Mouse (Mus musculus): Measurements from ENCODE around the gene Thsd4.

DNA sequence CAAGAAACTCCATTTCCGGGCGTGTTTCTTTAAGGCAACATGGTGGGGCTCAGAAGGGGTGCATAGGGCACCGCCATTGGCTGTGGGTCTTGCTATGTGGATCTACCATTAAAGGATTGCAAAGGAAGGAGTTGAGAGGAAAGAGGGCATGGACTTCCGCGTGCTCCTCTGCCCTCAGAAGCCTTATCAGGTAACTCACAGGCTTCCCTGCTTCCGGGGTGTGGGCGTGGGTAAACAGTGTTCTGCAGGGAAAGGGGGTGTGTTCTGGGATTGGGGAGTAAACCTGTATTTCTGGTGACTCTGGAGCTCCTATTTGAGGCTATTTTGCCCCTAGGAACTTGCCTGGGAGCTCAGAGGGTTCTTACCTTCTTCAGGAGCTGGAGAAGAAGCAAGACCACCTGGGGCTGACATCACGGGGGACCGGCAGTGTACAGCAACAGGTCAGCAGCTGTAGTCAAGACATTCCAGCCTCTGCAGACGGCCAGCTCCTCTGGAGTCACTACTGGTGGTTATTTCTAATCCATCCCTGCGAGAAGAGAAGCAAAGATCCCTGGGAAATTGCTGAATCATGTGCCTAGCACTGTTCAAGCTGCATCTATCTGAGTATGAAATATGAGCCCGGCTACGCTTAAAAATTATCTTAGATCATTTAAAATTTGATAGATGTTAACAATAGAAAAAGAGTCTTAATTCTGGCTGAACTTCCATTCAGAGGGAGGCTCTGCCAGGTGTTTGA is 23.7 kb upstream of the Thsd4 start:
- TF ChIP-seq CTCF (IDR thresholded peaks at IDR 0.05; ENCODE audit: low read depth): no peak
- TF ChIP-seq EP300 (IDR thresholded peaks at IDR 0.05; ENCODE audit: low read depth): no peak
